Mouse (Mus musculus) urinary bladder, postnatal 10 days (tissue): ENCODE data around the gene Gtf3a.
"Not testable (repeated sequence)": the region's sequence is repeated elsewhere in the genome, so short reads cannot be mapped to it uniquely, and the experiment has no call there.

Experiments used
- DNase-seq: peaks from one replicate; pipeline ENCODE4 v3.0.0; 2022; ENCODE audit warnings: low spot score

Gtf3a gene

DNA sequence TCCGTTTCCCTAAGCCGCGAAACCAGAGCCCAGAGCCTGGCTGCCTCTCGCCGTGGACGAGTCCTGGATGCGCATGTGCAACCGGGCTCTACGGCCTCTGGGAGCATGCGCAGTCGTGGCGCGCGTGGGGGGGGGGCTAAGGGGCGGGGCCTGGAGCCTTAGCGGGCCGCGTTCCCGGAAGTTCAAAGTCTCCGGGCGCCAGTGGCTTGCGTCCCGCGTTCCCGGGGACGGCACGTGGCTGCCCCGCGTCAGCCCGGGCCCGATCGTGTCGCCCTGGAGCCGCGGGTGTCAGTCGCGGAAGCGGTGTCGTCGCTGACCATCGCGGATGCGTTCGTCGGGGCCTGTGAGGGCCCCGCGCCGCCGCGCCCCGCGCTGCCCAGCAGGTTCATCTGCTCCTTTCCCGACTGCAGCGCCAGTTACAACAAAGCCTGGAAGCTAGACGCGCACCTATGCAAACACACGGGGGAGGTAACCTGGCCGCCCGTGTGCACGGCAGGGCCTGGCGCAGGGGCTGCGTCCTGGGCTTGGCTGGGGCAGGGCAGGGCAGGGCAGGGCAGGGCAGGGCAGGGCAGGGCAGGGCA lies at the start of gene Gtf3a:
Gtf3a (plus strand) TSS at position 150 of the 581 bp plus-strand sequence.
- DNase-seq = no peak

GRCm38 (mm10) chr5:146900331-146900730 lies 48.1 kb upstream of the Gtf3a start:
- no peak for DNase-seq

DNA sequence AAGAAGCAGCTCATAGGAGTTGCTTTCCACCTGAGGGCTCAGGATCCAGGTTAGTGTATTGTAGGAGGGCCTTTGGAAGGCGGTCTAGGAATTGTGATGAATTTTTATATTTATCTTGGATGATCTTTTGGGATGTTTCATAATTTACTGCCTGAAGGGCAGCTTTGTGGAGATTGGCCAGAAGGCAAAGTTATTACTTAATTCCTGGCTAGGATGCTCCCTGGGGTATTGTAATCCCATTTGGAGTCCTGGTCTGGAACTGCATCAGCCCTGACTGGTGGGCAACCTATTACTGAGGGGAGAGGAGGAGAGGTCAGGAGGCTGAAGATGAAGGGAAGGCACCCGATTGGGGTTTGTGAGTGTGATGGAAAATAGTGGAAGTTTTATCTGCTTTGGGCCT lies 47.0 kb upstream of the Gtf3a start:
- DNase-seq = no peak

DNA sequence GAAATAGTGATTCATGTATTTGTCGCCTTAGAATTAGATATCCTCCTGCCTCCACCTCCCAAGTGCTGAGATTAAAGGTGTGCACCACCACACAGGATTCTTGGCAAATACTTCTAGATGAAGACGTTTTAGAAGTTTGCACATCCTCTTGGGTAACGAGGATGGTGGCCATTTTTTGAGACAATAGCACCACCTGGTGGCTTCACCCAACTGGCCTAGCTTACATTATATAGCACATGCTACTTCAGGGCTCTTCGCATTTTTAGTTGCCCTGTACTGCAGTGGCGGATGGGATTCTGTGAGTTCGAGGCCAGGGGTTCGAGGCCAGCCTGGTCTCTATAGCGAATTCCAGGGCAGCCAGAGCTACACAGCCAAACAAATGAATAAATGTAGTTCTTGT lies 44.1 kb upstream of the Gtf3a start:
- peak; percentile 31 for DNase-seq

DNA sequence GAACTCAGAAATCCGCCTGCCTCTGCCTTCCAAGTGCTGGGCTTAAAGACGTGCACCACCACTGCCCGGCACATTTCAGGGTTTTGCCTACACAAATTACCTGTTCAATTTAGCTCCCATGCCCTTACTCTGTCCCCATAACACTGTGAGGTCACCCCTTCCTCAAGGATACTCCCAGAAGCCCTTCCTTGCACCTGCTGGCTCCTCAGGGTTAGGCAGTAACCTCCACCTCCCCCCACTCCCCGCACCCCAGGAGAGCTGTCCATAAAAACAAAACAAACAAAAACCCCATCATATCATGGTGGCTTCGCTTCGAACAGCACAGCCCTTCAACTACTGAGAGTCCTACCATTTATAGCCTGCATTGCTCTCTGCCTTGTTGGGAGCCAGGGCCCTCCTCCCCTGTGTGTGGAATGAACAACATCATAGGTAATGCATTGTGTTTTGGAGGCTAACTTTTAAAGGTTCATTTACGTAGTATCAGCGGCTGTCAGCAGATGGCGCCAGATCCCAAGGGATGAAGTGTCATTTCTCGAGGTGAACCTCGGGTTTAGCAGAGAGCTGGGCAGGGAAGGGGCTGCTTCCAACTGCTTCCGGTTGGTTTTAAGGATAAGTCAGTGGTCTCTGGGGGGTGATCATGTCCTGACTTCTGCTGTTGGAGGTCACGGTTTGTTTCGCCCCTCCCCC lies 42.8 kb upstream of the Gtf3a start:
- peak; percentile 32 for DNase-seq

GRCm38 (mm10) chr5:146907533-146907932 lies 40.9 kb upstream of the Gtf3a start:
- no peak for DNase-seq

DNA sequence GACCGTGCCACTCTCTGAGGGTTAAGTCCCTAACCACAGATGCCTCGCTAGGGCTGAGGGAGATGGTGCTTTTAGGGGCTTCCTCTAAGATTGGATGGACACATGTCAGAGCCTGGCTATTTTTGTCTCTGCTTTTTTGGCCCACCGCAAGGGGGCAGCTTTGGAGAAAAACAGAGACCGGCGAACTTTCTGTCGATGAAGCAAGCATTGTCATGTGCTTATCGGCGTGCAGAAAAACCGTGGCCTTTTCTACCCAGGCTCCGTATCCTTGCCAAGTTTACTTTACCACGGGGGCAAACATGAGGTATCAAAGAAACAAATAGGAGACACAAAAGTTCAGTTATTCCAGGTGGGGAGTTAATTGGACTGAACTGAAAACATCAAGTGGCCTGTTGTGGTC lies 39.8 kb upstream of the Gtf3a start:
- DNase-seq = no peak

DNA sequence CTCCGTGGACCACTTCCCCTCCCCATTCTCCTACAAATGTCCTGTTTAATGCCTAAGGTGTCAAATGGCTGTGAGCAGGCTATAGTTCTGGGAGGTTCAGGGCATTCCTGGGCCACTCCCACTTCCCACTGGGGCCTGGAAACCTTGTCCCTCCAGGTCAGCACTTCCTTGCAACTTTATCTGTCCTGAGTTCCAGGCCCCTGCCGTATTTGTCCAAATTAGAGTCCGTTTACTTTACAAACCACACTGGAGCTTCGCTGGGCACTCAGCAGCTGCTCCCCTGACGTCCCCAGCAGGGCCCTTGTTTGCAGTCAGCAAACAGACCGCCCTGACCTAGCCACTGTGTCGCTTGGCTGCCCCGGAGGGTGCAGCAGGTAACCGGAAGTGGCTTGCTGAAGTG lies 36.3 kb upstream of the Gtf3a start:
- no peak for DNase-seq

DNA sequence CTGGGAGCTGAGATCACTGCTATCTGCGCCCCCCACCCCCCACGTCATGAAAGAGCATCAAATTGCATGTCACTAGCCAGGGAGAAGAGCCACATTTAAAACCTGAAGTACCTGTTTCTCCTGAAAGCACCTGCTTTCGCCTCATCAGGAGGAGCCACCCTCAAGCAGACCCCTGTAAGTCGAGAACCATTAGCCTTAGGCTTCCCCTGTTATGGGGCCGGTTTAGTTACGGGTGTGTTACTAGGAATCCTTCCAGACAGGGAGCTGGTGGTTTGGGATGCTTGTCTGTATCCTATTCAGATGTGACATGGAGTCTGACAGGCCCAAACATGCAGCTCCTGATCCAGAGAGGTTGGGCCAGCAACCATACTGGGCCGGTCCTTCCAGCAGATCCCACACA lies 35.1 kb upstream of the Gtf3a start:
- no peak for DNase-seq

DNA sequence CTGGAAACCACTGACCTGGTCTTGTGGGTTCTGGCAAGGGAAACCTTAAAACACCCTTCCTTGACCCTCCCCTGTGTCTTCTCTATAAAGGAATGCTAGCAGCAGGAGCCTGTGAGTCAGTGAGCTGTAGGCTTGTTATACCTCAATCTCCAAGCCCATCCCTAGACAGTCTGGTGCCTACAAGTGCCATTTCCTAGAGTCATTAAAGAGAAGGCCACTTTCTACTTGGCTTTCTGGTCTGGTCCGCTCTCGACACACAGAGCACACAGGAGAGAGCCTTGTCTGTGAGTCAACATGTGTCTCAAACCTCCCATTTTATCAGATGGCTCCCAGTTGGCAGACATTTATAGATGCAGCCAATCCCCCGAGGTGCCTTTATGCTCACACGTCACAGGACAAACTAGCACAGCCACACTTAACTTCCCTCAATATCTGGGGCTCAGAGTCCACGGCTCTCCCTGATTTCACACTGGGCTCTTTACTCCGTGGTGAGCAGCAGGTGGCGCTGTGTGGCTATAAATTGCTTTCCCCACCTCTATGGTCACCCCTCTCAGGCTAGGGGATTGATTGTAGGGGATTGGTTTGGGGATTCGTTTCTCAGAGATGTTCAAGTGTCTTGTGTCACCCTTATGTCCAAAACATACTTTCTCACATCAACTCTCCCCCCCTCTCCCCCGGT lies 34.2 kb upstream of the Gtf3a start:
- no peak for DNase-seq

GRCm38 (mm10) chr5:146916273-146916672 lies 32.2 kb upstream of the Gtf3a start:
- no peak for DNase-seq

- no peak for DNase-seq
These were observed 31.7 kb upstream of the Gtf3a start for GRCm38 (mm10) chr5:146916806-146917205.

- DNase-seq = not testable (repeated sequence)
These were observed 31.1 kb upstream of the Gtf3a start for GRCm38 (mm10) chr5:146917357-146917756.

- no peak for DNase-seq
These were observed 28.6 kb upstream of the Gtf3a start for GRCm38 (mm10) chr5:146919874-146920273.

DNA sequence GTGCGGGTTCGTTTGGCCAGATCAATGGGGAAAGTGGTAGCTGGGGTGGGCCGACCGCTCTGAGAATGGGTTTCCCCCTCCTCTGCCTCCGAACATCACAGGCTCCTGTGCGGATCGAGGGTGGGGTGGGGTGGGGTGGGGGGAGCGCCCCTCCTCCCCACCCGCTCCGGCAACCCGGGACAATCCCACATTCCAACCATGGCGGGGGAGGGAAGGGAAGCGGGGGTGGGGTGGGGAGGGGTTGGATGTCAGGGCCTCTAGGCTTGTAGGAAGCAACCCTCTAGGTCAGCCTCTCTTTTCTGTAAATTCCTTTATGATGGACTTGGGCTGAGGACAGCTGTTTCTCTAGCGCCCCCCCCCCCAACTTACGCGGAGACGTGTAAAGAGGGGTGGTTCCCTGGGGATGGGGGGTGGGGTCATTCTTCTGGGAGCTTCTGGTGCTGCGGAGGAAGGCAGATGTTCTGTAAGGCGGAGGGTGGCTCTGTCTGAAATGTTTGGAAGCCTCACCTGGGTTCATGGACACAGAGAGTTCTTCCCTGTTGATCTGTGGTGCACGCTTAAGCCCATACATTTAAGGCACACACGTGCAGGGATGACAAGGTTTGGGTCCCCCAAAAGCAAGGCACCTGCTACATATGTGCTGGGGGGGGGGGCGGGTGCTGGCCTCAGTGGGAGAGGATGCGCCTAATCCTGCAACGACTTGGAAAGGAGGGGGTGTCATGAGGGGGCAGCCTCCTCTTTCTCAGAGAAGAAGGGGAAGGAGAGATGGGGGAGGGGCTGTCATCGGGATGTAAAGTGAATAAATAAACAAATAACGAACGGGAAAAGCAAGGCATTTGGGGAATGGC lies 27.9 kb upstream of the Gtf3a start:
- no peak for DNase-seq

- DNase-seq = no peak
These were observed 27.2 kb upstream of the Gtf3a start for GRCm38 (mm10) chr5:146921224-146921623.

DNA sequence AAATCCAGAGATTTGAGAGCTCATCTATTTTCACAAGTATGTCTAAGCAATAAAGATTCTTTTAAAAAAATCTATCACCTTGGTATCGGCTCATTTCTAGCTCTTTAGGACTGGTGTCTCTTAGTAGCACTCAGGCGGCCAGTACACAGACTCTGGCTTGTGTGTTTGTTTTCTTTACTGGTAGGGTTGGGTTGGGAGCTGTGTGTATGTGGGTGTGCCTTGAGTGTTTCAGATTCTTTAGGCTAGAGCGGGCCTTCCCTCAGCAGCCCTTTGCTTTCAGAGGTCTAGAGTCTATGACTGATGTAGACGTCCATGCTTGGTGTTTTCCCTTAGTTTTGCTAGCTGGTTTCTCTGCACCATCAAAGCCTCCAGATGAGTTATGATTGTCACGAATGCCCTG lies 24.9 kb upstream of the Gtf3a start:
- no peak for DNase-seq

DNA sequence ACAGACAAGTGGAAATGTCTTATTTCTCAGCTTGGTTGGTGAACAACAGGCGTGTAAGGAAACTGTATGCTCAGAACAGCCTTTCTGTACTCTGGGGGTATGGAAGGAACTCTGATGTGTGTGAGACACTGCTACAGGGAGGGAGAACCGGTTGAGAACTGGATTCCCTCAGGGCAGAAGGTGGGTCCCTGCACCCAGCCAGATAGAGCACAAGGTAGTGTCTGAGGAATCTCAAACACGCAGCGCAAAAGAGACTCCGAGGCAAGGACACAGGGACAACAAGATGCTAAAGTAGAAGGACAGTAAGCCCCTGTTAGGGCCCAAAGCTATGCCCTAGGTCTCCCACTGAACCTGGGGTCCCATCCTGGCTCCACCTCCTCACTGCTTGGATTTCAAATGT lies 21.8 kb upstream of the Gtf3a start:
- no peak for DNase-seq

DNA sequence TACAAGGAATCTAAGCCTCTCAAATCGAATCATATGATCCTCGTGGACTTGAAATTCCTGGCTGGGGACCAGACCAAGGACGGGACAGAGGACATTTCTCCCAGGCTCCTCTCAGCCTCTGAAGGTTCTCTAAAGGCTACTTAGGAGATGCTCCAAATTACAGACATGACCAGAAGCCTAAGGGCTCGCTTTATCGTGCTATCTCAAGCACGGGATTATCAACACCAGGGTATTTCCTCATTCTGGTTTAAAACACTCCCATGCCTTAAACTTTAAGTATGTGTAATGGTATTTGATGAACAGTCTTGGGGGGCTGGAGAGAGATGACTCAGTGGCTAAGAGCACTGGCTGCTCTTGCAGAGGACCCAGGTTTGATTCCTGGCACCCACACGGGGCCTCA lies 17.0 kb upstream of the Gtf3a start:
- DNase-seq = no peak

DNA sequence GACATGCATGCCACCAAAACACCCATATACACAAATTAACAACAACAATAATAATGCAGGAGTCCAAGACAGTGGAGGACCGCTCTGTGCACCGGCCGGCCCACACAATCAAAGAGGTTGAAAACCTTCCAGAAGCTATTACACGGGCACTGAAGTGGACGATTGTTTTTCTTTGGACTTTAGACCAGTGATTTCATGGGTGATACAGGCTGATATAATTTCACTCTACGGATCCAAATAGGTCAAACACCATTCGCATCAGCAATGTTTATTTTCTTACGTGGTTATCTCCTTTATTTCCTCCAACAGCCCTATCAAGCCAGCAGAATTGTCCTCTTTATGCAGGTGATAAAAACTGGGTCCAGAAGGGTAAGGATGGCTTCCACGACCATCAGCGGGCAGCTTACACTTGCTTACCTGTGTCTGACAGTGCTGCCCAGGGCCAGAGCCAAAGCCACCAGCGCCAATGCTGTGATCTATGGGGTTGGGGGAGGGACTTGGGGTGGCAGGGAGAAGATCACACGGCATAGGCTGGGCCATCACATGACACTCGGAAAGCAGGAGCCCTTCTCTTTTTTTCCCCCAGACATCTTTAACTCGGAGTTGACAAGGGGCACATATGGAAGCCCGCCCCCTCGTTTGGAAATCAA lies 16.4 kb upstream of the Gtf3a start:
- DNase-seq = no peak

DNA sequence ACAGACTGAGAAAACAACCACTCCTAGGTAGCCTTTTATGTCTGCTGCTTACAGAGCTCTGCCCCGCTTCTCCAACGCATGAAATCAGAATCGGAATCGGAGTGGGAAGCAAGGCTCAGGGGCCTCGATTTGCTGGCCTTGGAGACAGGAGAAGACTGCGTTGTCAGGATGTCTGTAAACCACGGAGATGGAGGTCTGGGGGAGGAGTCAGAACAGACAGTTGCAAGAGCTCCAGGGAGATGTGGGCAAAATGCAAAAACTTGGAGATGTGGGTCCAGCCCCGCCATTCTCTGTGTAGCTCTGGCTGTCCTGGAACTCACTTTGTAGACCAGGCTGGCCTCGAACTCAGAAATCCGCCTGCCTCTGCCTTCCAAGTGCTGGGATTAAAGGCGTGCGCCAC lies 15.0 kb upstream of the Gtf3a start:
- no peak for DNase-seq
